ENCODE assay signal across 9 mouse cellular contexts in the genomic region with DNA sequence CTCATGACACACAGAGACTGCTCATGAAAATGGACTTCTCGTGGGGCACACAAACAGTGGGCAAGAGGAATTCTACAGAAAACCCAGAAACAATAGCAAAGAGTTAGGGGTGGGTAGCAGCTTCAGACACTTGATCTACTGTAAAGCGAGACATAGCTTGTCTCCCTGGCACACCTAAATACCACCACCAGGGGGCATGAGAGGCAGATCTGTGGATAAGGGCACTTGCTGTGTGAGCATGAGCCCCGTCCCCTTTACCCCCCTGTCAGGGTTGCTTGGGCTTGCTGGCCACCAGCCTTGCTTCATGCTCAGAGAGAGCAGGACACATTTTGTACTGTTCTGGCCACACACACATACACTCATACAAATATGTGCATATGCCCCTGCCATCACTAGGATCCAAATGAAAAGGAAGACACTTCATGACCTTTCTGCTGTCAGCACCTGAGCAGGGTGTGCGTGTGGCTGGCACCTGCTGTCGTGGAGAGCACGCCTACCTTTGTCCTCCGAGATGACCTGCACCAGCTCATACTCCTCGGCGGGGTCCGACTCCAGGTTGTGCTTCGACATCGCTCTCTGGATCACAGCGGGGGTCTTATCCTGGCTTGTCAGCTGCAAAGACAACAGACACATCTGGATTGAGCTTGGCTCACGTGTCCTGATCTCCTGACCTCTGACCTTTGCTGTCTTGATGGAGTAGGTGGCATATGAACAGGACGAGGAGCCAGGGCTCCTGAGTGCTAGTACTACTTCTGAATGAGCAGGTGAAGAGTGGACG.
A peak's percentile ranks its signal among the peaks of the same experiment; 100 is the strongest.
DNase-seq lines count a peak whose midpoint lies in the region; TF ChIP-seq lines count a peak whose summit lies in the region.
"Had no signal": no experiment of that assay in that cellular context is flagged by ENCODE, and none has a peak within 500 bp of the region (broad histone marks: within the 10 kb centered on the region; RNA-seq: fewer than 3 reads in every experiment).

No protein-coding gene starts in this region.

- peak; percentile 56 for DNase-seq in heart, adult 8-10 months (ENCODE audit: low spot score)
- DNase-seq in heart, postnatal 25 days (ENCODE audit: low spot score) = no peak
- peak; percentile 77 to 81 for DNase-seq in cerebellum, postnatal 10 days
- peak; percentile 47 for DNase-seq in gastrocnemius, postnatal 25 days
- DNase-seq in layer of hippocampus, adult 18-20 months (ENCODE audit: low spot score in 2 of 2) = peak; percentile 58 to 78
- peak; percentile 51 to 72 for DNase-seq in lung, postnatal 4 days
- peak; percentile 71 for DNase-seq in splenic B cell, adult 2 months (ENCODE audit: low read depth, low spot score)

- H3K27me3 ChIP-seq in ES-Bruce4 (ENCODE audit: control insufficient read depth, insufficient read depth, low read length, poor library complexity, severe bottlenecking) = no peaks in the 10 kb centered on the region
- H3K27me3 ChIP-seq in splenic B cell, adult 2 months (ENCODE audit: control insufficient read depth, insufficient read depth, low read length, poor library complexity, severe bottlenecking) = no peaks in the 10 kb centered on the region
- H3K27me3 ChIP-seq: limb, embryonic 12.5 days had no signal

- H3K4me1 ChIP-seq in ES-Bruce4 (ENCODE audit: control insufficient read depth, insufficient read depth, low read length) = no peaks in the 10 kb centered on the region
- H3K4me1 ChIP-seq: limb, embryonic 12.5 days had no signal

- no peaks in the 10 kb centered on the region for H3K9me3 ChIP-seq in ES-Bruce4 (replicated peaks; ENCODE audit: control insufficient read depth, insufficient read depth, low read length, poor library complexity, severe bottlenecking)
- H3K9me3 ChIP-seq: limb, embryonic 12.5 days had no signal

- no peak overlapping the region for H3K9ac ChIP-seq in ES-Bruce4 (ENCODE audit: low read depth, poor library complexity, severe bottlenecking)
- H3K9ac ChIP-seq: limb, embryonic 12.5 days had no signal

- no peak for TF ChIP-seq POLR2A in ES-Bruce4 (IDR thresholded peaks at IDR 0.05; ENCODE audit: insufficient read depth, low read length)

- no peaks in the 10 kb centered on the region for H3K36me3 ChIP-seq in ES-Bruce4 (ENCODE audit: control insufficient read depth, insufficient read depth, low read length, poor library complexity, severe bottlenecking)
- H3K36me3 ChIP-seq in splenic B cell, adult 2 months (ENCODE audit: control insufficient read depth, insufficient read depth, low read length, poor library complexity, severe bottlenecking) = no peaks in the 10 kb centered on the region

- intact Hi-C loops in heart, postnatal 25 days (cut with DNase I) = loop anchor here (10.0 kb wide), 1 partner anchor 384 kb away; the partner anchor contains the start of gene Smg7

- peak; percentile 73 for TF ChIP-seq CTCF in ES-Bruce4 (IDR thresholded peaks at IDR 0.05; ENCODE audit: low read depth, low read length)

- no peak overlapping the region for H3K4me3 ChIP-seq in ES-Bruce4 (ENCODE audit: low read depth, low read length)
- H3K4me3 ChIP-seq: limb, embryonic 12.5 days had no signal

- no peak overlapping the region for H3K27ac ChIP-seq in ES-Bruce4 (ENCODE audit: insufficient read depth, low read length)
- H3K27ac ChIP-seq: limb, embryonic 12.5 days had no signal

- no peak for TF ChIP-seq EP300 in ES-Bruce4 (IDR thresholded peaks at IDR 0.05; ENCODE audit: insufficient read depth, low read depth, low read length)
